Mouse (Mus musculus) cerebral cortex, adult 2 months (tissue): Measurements from ENCODE around the gene H1foo.

Experiments used
- WGBS: fragments of 180-500 bp; shearing (Covaris S2); methylation state at CpG from one replicate; pipeline ENCODE4 v1.1.7; 2018; 5-methylcytosine and 5-hydroxymethylcytosine counted together

H1foo gene

GRCm38 (mm10) chr6:115927292-115928242 lies 17.2 kb upstream of the H1foo start:
- WGBS, result 52% methylated on average over 10 of the region's 10 CpGs

- WGBS, result 85% methylated on average over 5 of the region's 5 CpGs
Measured at GRCm38 (mm10) chr6:115930018-115930417, 14.7 kb upstream of the H1foo start.

- 90% methylated on average over 14 of the region's 14 CpGs for WGBS
Measured at GRCm38 (mm10) chr6:115931639-115932038, 13.1 kb upstream of the H1foo start, which contains the start of gene Rho. Rho (plus strand) TSS chr6:115931748.

- WGBS, result 90% methylated on average over 3 of the region's 3 CpGs
Measured at GRCm38 (mm10) chr6:115932391-115932790, 12.3 kb upstream of the H1foo start.

GRCm38 (mm10) chr6:115935544-115935943 lies 9.2 kb upstream of the H1foo start:
- WGBS, result 77% methylated on average over 8 of the region's 8 CpGs

- 99% methylated on average over 2 of the region's 2 CpGs for WGBS
Measured at GRCm38 (mm10) chr6:115938011-115938410, 6.7 kb upstream of the H1foo start.

GRCm38 (mm10) chr6:115938798-115939197 lies 5.9 kb upstream of the H1foo start:
- 86% methylated on average over 1 of the region's 1 CpGs for WGBS

- 28% methylated on average over 1 of the region's 1 CpGs for WGBS
Measured at GRCm38 (mm10) chr6:115940603-115941002, 4.1 kb upstream of the H1foo start.

- 30% methylated on average over 10 of the region's 12 CpGs for WGBS
Measured at GRCm38 (mm10) chr6:115941128-115941527, 3.6 kb upstream of the H1foo start.

- 84% methylated on average over 9 of the region's 9 CpGs for WGBS
Measured at GRCm38 (mm10) chr6:115943498-115944427, 975 bp upstream of the H1foo start.

- WGBS, result 85% methylated on average over 8 of the region's 8 CpGs
Measured at GRCm38 (mm10) chr6:115945633-115946032, 895 bp downstream of the H1foo start.

- 62% methylated on average over 6 of the region's 6 CpGs for WGBS
Measured at GRCm38 (mm10) chr6:115946389-115946788, 1.7 kb downstream of the H1foo start.

GRCm38 (mm10) chr6:115954506-115955074 lies 9.9 kb downstream of the H1foo start:
- 66% methylated on average over 9 of the region's 9 CpGs for WGBS

- 88% methylated on average over 4 of the region's 4 CpGs for WGBS
Measured at GRCm38 (mm10) chr6:115955169-115955568, 10.4 kb downstream of the H1foo start.

- 88% methylated on average over 11 of the region's 11 CpGs for WGBS
Measured at GRCm38 (mm10) chr6:115955664-115956063, 10.9 kb downstream of the H1foo start.

GRCm38 (mm10) chr6:115956418-115956921 lies 11.7 kb downstream of the H1foo start:
- WGBS, result 69% methylated on average over 13 of the region's 13 CpGs

- 31% methylated on average over 16 of the region's 16 CpGs for WGBS
Measured at GRCm38 (mm10) chr6:115956922-115957601, 12.3 kb downstream of the H1foo start.

- WGBS, result 74% methylated on average over 6 of the region's 6 CpGs
Measured at GRCm38 (mm10) chr6:115957681-115958080, 12.9 kb downstream of the H1foo start.

- 91% methylated on average over 9 of the region's 9 CpGs for WGBS
Measured at GRCm38 (mm10) chr6:115958445-115958844, 13.7 kb downstream of the H1foo start.

- WGBS, result 55% methylated on average over 7 of the region's 7 CpGs
Measured at GRCm38 (mm10) chr6:115959151-115959691, 14.5 kb downstream of the H1foo start.

- 95% methylated on average over 19 of the region's 19 CpGs for WGBS
Measured at GRCm38 (mm10) chr6:115960322-115960721, 15.6 kb downstream of the H1foo start.
